Mouse (Mus musculus) kidney, postnatal 25 days (tissue): ENCODE measurements around the gene Pth1r.

ENCODE experiments used
- DNase-seq, 2 experiments: peaks; one replicate each; pipeline ENCODE4 v3.0.0; 2021; ENCODE audit warnings: mixed read lengths in 2 of 2

Gene Pth1r

DNA sequence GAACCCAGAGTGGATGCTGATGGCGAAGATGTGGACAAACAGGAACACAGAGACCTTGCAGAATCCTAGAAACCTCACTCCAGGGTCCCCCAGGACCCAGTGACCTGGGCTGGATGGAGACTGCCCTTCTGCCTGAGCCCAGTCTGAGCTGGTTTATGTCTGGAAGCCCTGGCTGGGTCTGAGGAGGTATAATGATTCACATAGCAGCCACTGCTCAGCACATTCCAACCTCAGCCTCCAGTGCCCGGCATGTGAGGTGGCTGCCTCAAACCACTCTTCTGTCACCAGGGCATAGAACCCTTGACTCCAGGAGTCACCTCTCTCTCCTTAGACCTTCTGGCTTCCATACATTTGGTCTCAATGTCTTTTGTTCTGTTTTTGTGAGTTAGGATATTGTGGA lies 1.5 kb upstream of the Pth1r start:
- DNase-seq = peak; percentile 75 to 92

DNA sequence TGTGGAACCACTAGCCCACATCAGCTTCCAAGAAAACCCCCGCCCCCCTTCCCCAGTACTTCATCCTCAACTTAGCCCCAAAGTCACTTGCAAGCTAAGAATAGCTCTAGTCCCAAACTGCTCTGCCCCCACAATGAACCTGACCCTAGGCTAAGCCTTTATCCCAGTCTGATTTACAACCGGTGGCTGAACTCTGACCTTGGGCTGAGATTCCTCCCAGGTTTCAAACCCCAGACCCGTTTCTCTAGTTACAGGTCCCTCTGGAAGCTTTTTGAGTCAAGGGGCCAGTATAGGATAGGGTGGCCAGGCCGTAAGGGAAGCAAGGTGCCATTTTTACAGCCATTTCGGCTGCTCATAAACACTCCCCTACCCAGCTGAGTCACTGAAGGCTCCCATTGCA lies 707 bp downstream of the Pth1r start:
- DNase-seq = peak in 1 of 2 experiments; percentile 40

DNA sequence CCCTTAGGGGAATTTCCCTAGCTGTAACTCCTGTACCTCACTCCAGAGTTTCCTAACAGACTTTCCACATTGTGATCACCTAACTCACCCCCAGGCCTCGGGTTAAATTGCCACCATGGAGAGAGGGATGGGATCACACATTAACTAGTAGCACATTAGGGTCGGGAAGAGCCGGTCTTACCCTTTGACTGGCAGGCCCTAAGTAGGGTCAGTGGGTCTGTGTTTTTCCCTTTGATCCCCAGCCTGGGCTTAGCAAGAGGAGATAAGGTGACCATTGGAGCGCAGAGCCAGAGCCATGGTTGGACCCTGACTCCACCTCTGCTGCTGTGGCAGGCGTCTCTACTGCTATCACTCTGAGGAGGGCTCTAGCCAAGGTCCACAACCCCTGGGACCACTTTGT lies 1.2 kb downstream of the Pth1r start:
- peak; percentile 66 to 89 for DNase-seq

DNA sequence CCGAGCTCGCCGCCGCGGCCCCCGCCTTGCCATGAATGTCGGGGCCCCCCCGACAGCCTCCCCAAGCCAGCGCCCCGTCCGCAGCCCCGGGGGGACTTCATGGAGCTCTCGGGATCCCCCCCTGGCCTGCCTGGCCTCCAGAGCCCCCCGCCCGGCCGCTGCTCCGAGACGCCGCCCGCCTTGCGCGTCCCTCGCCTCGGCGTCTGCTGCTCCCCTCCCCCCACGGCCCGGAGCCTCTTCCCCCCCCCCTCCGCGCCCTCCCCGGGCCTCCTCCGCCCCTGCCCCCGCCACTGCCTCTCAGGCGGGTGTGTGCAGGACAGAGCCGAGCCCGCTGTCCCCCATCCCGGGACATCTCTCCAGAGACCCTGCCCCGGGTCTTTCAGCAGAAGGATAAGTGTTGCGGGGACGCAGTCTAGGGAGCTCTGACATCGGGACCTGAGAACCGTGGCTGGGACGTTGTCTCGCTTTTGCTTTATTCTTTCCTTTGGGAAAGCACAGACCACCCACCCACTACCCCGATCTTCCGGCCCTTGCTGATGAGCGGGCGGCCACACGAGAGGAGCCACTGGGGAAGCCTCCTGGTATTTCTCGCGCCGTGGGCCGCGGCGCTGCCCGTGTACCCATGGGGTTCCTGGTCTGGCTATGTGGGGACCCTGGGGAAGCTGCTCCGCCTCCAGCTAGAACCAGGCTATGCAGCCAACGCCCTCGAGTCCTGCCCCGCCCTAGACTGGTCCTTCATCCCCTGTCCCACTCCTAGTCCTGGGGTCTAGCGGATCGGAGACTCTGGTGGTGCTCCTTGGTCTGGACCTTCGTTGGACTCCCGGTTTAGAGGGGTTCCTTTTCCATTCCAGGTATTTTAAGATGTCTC lies 3.3 kb downstream of the Pth1r start:
- DNase-seq = peak; percentile 72 to 81

GRCm38 (mm10) chr9:110742951-110743455 lies 3.9 kb downstream of the Pth1r start:
- DNase-seq = peak; percentile 55 to 69

DNA sequence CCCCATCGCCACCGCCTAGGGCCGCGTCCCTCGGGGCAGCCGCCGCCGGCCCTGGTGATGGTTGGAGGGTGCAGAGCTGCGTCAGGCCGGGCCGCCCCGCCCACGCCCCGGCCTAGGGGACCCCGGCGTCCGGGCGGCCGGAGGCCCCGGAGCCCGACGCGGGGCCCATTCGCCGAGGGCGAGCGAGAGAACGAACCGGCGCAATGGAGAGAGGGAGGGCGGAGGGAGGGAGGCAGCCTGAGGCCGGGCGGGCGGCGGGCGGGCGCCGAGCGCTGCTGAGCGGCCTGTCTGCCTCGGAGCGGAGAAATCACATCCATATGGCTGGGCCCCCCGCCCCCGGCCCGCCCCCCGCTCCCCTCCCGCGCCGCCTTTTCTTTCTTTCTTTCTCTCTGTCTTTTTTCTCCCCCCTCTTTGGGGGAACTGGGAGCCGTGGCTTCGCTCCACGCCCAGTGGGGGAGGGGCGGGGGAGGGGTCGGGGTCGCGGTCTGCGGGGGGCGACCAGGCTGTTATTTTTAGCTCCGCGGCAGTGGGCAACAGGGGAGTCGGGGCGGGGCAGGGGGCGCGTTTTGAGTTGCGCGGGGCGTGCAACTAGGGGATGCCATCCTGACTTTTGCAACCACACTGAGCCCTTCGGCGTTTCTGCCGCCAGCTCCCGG lies 4.5 kb downstream of the Pth1r start:
- peak in 1 of 2 experiments; percentile 57 for DNase-seq

GRCm38 (mm10) chr9:110741711-110742294 lies 5.1 kb downstream of the Pth1r start, which contains the start of gene Myl3:
Myl3 (plus strand) TSS chr9:110741861.
- no peak for DNase-seq

GRCm38 (mm10) chr9:110739961-110740360 lies 7.0 kb downstream of the Pth1r start:
- DNase-seq = peak in 1 of 2 experiments; percentile 79

DNA sequence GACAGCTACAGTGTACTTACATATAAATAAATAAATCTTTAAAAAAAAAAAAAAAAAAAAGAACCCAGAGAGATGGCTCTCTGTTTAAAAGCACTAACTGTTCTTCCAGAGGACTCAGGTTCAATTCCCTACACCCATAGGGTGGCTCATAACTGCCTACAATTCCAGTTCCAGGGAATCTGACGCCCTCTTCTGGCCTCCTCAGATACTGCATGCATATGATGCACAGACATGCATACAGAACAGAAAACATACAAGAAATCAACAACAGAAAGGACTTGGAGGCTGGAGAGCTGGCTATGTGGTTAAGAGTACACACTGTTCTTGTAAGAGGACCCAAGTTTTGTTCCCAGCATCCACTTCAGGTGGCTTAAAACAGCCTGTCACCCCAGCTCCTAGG lies 8.9 kb downstream of the Pth1r start:
- DNase-seq = no peak

- peak in 1 of 2 experiments; percentile 78 for DNase-seq
These were observed 10.6 kb downstream of the Pth1r start for GRCm38 (mm10) chr9:110736362-110736761.

- no peak for DNase-seq
These were observed 12.8 kb downstream of the Pth1r start for GRCm38 (mm10) chr9:110734154-110734553.

GRCm38 (mm10) chr9:110733102-110733501 lies 13.8 kb downstream of the Pth1r start:
- no peak for DNase-seq

DNA sequence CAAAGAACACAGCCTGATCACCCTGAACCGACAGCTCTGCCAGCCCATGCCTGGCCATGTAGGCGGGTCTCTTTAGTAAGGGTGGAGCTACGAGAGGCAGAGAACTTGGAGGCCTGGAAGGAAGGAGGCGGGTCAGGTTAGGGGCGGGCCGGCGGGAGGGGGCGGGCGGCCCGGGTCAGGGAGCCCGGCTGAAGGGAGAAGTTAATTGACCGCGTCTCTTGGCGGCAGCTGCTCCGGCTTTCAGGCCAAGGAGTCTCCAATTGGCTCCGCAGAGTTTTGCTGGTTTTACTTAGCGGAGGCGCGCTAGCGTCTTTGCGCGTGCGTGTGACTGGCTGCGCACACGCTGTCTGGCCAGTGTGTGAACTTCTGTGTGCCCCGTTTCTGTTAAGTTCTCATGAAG lies 14.3 kb downstream of the Pth1r start:
- DNase-seq = peak; percentile 88 to 96

DNA sequence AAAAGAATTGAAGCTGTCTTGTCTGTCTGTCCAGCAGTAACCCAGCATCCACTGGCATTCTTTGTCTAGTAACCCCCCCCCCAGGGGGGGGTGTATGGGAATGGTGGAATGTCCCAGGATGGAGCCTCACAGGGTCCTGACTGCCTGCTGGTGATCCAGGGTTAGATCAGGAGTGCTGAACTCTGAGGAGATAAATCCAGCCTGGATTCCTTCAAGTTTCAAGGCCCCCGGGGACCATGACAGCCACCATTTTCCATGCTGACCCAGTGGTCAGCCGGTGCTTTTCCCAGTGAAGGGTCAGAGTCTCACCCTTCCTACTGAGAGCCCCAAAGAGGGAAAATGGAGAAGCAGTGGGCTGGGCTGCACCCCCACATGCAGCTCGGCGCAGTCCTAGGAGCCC lies 15.1 kb downstream of the Pth1r start:
- DNase-seq = no peak

DNA sequence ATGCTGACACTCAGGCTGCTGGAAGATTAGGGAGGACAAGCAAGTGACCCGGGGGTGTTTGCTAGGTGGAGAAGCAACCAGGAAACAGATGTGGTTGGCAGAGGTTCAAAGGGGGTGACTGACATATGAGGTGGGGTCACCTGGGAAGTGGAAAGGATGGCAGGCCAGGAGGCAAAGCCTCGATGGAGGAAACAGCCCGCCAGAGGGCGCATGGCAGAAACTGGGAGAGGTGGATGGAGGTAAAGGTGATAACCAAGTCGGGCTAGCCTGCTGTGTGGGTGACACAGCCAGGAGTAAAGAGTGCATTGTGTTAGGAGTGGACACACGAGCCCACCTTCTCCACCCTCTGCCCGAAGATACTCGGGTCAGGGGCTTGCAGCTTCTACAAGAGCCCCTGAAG lies 17.1 kb downstream of the Pth1r start:
- DNase-seq = peak; percentile 67 to 74

GRCm38 (mm10) chr9:110726867-110727266 lies 20.1 kb downstream of the Pth1r start:
- DNase-seq = no peak

DNA sequence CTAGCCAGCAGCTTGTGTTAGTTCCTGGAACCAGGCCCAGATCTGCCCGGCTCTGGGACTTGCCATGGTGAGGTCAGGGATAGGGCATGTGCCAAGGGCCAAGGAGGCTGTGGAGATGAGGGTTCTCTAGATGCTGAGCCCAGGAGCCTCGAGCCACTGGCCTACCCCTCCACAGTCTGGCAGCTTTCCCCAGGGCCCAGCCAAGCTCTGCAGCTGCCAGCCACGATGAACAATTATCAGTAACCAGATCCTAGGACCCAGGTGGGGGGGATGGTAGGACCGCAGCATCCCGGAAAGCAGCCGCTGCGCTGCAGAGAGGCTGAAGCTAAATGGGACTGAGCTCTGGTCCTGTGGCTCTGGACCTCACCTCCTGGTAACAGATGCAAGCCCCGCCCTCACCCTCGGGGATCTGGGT lies 21.2 kb downstream of the Pth1r start:
- peak; percentile 73 to 87 for DNase-seq

GRCm38 (mm10) chr9:110722060-110722459 lies 24.9 kb downstream of the Pth1r start:
- DNase-seq = no peak

- peak in 1 of 2 experiments; percentile 49 for DNase-seq
These were observed 27.0 kb downstream of the Pth1r start for GRCm38 (mm10) chr9:110719977-110720376.

- peak in 1 of 2 experiments; percentile 63 for DNase-seq
These were observed 28.1 kb downstream of the Pth1r start for GRCm38 (mm10) chr9:110718810-110719209.

DNA sequence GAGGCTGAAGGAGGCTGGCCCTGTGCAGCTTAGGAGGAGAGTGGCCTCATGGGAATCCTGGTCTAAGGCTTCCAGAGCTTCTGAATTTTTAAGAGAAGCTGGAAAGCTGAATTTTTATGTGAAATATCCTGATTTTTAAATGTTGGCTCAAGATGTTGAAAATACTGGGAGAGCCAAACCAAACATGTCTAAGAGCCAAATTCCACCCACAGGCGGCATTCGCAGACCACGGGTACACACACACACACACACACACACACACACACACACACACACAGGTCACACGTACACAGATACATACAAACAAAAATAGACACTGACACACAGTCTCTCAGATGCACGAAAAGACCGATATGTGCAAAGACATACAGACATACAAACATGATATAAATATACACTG lies 28.9 kb downstream of the Pth1r start:
- DNase-seq = no peak

DNA sequence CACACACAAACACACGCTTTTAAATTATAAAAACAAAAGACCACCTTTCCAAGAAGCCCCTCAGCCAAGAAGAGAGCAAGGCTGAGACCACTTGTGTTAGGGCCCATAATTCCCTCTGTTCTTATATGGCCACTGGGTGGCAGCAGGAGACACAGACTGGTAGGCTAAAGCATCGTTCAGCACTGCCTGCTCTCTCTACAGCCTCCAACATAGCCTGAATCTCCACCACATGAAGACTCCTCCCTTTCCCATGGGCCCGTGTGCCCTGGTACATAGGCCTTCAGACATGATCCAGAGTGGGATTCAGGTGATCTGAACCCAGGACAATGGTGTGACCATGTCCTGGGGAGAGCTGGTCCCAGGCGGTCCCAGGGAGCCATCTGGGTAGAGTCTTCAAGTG lies 30.2 kb downstream of the Pth1r start:
- DNase-seq = peak; percentile 76 to 83

- no peak for DNase-seq
These were observed 31.5 kb downstream of the Pth1r start for GRCm38 (mm10) chr9:110715426-110715825.
